Mouse (Mus musculus): Measurements from ENCODE around the gene Igfbp7. TPM values are rescaled to one million over a fixed set of nuclear protein-coding genes. Genes with fewer than 3 reads are reported as not detected.

Igfbp7 gene
- polyA plus RNA-seq, 1 experiment from 2014 or later: 49.8 TPM

DNA sequence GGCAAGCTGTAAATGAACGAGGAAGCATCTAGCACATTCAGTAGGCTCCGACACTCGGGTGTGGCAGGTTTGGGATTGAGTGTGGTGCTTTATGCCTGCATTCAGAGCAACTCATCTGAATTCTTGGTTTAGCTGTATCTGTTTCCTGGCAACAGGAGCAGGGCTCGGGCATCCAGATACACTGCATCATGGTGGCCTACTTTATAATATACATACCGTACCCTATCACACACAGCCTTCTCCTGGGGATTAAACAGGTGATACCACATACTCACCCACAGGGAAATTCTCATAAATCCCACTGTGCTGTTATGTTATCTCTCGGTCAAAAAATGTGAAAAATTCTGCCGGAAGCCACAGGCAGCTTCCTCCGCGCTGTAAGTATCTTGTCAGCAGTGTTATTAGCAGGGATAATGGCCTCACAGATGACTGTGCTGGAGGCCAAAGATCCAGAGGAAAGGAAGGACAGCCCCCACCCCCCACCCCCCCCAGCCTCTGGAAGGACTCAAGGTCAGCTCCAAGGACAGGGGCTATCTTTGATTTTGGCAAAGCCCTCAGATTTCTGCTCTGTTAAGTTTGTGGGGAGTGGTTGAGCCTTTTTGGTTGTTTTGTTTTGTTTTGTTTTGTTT lies 13.7 kb downstream of the Igfbp7 start:
- Histone ChIP-seq H3K27me3 (ENCODE audit: control insufficient read depth, insufficient read depth, low read length) (peaks cover 4% of the 10 kb centered on the region; the same call in 1 of the 2 replicates), H3K27ac (replicated peaks in 1 of 2; ENCODE audit: control insufficient read depth in 1 of 2, insufficient read depth in 1 of 2, low read depth in 2 of 2, low read length in 2 of 2) (no peak overlapping the region), H3K9me3 (ENCODE audit: control insufficient read depth, low read length) (no peaks in the 10 kb centered on the region), H3K4me1 (ENCODE audit: control insufficient read depth in 2 of 2, insufficient read depth in 2 of 2, low read length in 2 of 2) (peaks cover 11 to 13% of the 10 kb centered on the region in 2 experiments; a peak in 2 of 4 replicates), H3K4me3 (ENCODE audit: control insufficient read depth in 1 of 2, insufficient read depth in 1 of 2, low read depth in 1 of 2, low read length in 2 of 2) (no peak overlapping the region), H3K4me2 (ENCODE audit: low read length) (no peak overlapping the region), H3K36me3 (ENCODE audit: control insufficient read depth, insufficient read depth, low read length) (no peaks in the 10 kb centered on the region), H3K9ac (ENCODE audit: low read length) (no peak overlapping the region)
- no peak for ATAC-seq (ENCODE audit: insufficient number of reproducible peaks, insufficient read depth, low FRiP score, low read depth)
- 52% methylated on average over 9 of the region's 9 CpGs for WGBS

DNA sequence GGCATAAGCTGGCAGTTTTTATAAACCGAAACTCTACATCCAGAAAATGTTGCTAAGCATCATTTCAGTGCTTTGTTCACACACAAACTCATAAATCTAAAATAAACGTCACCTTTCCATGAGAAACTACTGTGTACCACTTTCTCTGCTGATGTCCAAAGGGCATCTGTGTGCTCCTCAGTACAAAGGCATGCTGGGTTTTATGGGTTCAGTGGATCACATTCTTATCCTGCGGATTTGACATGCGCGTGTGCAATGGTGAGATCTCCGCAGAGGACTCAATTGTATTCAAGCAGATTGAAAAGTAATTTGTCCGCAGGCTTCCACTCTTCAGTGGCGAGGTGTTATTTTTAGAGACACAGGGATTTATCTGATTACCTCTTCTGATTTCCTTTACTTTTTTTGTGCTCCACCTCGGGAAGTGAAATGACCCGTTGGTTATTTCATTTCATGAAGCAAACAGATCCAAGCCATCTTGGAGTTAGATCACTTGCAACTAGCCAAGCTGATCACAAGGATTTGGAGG lies 14.7 kb downstream of the Igfbp7 start:
- no peak for ATAC-seq (ENCODE audit: insufficient number of reproducible peaks, insufficient read depth, low FRiP score, low read depth)
- no peak overlapping the region for H3K4me2 ChIP-seq (ENCODE audit: low read length)
- no peak overlapping the region for H3K4me3 ChIP-seq (ENCODE audit: control insufficient read depth in 1 of 2, insufficient read depth in 1 of 2, low read depth in 1 of 2, low read length in 2 of 2)
- H3K36me3 ChIP-seq (ENCODE audit: control insufficient read depth, insufficient read depth, low read length): no peaks in the 10 kb centered on the region
- peaks cover 4% of the 10 kb centered on the region; the same call in 1 of the 2 replicates for H3K27me3 ChIP-seq (ENCODE audit: control insufficient read depth, insufficient read depth, low read length)
- 80% methylated on average over 10 of the region's 10 CpGs for WGBS
- H3K9ac ChIP-seq (ENCODE audit: low read length): no peak overlapping the region
- peaks cover 5 to 8% of the 10 kb centered on the region in 2 experiments; a peak in 2 of 4 replicates for H3K4me1 ChIP-seq (ENCODE audit: control insufficient read depth in 2 of 2, insufficient read depth in 2 of 2, low read length in 2 of 2)
- no peak overlapping the region for H3K27ac ChIP-seq (replicated peaks in 1 of 2; ENCODE audit: control insufficient read depth in 1 of 2, insufficient read depth in 1 of 2, low read depth in 2 of 2, low read length in 2 of 2)
- no peaks in the 10 kb centered on the region for H3K9me3 ChIP-seq (ENCODE audit: control insufficient read depth, low read length)

DNA sequence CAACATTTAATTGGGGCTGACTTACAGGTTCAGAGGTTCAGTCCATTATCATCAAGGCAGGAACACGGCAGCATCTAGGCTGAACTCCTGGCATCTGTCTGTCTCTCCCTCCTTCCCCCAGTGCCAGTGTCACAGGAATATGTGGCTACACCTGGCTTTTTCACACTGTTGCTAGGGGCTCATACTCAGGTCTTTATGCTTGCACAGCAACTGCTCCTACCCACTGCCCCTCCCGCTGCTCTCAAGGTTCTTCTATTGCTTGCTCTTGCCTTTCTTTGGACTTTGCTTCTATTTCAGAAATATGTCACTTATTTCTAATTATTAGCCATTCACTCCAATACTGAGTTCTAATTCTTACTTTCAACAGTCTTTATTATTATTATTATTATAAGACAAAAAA lies 17.6 kb downstream of the Igfbp7 start:
- WGBS: 82% methylated on average over 2 of the region's 2 CpGs
- Histone ChIP-seq H3K4me3 (ENCODE audit: control insufficient read depth in 1 of 2, insufficient read depth in 1 of 2, low read depth in 1 of 2, low read length in 2 of 2) (no peak overlapping the region), H3K4me2 (ENCODE audit: low read length) (no peak overlapping the region), H3K36me3 (ENCODE audit: control insufficient read depth, insufficient read depth, low read length) (no peaks in the 10 kb centered on the region), H3K27me3 (ENCODE audit: control insufficient read depth, insufficient read depth, low read length) (no peaks in the 10 kb centered on the region), H3K9ac (ENCODE audit: low read length) (no peak overlapping the region), H3K4me1 (ENCODE audit: control insufficient read depth in 2 of 2, insufficient read depth in 2 of 2, low read length in 2 of 2) (peaks cover 7 to 10% of the 10 kb centered on the region in 2 experiments; a peak in 3 of 4 replicates), H3K27ac (replicated peaks in 1 of 2; ENCODE audit: control insufficient read depth in 1 of 2, insufficient read depth in 1 of 2, low read depth in 2 of 2, low read length in 2 of 2) (no peak overlapping the region), H3K9me3 (ENCODE audit: control insufficient read depth, low read length) (no peaks in the 10 kb centered on the region)
- ATAC-seq (ENCODE audit: insufficient number of reproducible peaks, insufficient read depth, low FRiP score, low read depth): no peak

DNA sequence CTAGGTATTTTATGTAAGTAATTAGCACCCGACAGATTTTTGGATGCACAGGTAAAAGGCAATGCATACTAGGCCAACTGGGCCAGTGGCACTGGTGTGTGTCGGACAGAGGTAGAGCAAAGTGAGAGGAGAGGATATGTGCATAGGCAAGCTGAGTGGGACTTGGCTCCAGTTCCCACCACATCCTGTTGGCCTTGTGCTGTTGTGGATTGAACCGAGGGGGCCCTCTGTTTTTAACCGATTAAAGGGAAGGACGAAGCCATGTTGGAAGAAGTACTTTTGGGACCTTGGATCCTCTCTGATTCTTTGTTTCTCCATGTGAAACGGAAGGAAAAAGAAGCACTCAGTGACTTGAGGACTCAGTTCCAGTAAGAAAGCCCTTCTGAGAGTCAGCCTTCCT lies 19.5 kb downstream of the Igfbp7 start:
- ATAC-seq (ENCODE audit: insufficient number of reproducible peaks, insufficient read depth, low FRiP score, low read depth): no peak
- H3K4me3 ChIP-seq (ENCODE audit: control insufficient read depth in 1 of 2, insufficient read depth in 1 of 2, low read depth in 1 of 2, low read length in 2 of 2): no peak overlapping the region
- H3K4me1 ChIP-seq (ENCODE audit: control insufficient read depth in 2 of 2, insufficient read depth in 2 of 2, low read length in 2 of 2): peaks cover 12 to 14% of the 10 kb centered on the region in 2 experiments
- no peak overlapping the region for H3K27ac ChIP-seq (replicated peaks in 1 of 2; ENCODE audit: control insufficient read depth in 1 of 2, insufficient read depth in 1 of 2, low read depth in 2 of 2, low read length in 2 of 2)
- no peaks in the 10 kb centered on the region for H3K9me3 ChIP-seq (ENCODE audit: control insufficient read depth, low read length)
- 73% methylated on average over 6 of the region's 6 CpGs for whole genome bisulfite sequencing
- H3K4me2 ChIP-seq (ENCODE audit: low read length): no peak overlapping the region
- no peaks in the 10 kb centered on the region for H3K27me3 ChIP-seq (ENCODE audit: control insufficient read depth, insufficient read depth, low read length)
- H3K9ac ChIP-seq (ENCODE audit: low read length): no peak overlapping the region
- no peaks in the 10 kb centered on the region for H3K36me3 ChIP-seq (ENCODE audit: control insufficient read depth, insufficient read depth, low read length)

DNA sequence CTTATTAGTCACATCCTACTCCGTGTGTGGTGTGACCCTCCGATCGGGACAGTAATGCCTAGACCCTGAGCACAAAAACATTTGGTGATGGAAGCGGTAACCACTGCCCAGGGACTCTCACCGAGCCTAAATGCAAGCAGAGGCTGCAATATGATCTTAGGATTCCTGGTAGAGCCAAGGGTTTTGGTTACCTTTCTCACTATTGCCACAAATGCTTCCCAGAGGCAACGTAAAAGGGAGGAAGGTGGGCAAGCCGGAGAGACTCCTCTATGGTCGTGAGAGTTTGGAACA lies 20.5 kb downstream of the Igfbp7 start:
- Histone ChIP-seq H3K9ac (ENCODE audit: low read length) (no peak overlapping the region), H3K27ac (replicated peaks in 1 of 2; ENCODE audit: control insufficient read depth in 1 of 2, insufficient read depth in 1 of 2, low read depth in 2 of 2, low read length in 2 of 2) (no peak overlapping the region)
- WGBS: 68% methylated on average over 8 of the region's 8 CpGs

DNA sequence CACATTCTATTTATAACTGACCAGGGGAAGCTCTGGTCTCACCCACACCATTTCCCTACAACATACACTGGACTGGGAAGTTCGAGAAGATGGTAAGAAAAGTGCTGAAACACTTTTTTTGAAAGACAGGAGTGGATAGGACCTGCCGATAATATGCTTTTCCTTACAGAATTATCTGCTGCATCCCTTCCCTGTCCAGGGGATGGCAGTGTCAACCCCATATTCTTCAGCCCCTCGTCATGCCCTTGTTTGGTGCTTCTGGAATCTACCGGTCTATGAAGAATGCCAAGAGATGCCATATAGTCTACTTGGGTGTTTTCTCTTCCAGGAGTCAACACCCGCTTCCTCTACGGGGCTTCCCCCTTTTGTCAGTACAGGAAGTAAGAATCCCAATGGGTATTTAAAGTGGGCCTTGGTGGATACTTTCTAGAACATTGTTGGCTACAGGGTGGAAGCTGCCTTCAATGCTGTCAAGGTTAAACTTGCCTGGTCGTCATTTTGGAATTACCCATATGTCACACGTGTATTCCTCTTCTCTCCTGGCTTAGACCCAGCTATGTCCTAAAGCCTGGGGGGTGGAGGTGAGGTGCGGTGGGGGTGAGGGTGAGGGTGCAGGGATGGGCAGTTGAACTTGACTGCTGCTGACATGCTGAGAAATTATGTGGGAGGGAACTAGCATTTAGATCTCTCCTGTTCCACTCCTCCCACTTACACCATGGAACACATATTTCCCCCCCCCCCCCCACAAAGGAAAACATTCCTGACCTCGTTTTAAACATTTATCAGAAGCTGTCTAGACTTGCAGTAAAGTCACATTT lies 21.0 kb downstream of the Igfbp7 start:
- H3K9me3 ChIP-seq (ENCODE audit: control insufficient read depth, low read length): no peaks in the 10 kb centered on the region
- H3K4me2 ChIP-seq (ENCODE audit: low read length): no peak overlapping the region
- H3K9ac ChIP-seq (ENCODE audit: low read length): no peak overlapping the region
- no peaks in the 10 kb centered on the region for H3K36me3 ChIP-seq (ENCODE audit: control insufficient read depth, insufficient read depth, low read length)
- WGBS: 47% methylated on average over 10 of the region's 10 CpGs
- H3K27ac ChIP-seq (replicated peaks in 1 of 2; ENCODE audit: control insufficient read depth in 1 of 2, insufficient read depth in 1 of 2, low read depth in 2 of 2, low read length in 2 of 2): no peak overlapping the region
- no peak for ATAC-seq (ENCODE audit: insufficient number of reproducible peaks, insufficient read depth, low FRiP score, low read depth)
- no peaks in the 10 kb centered on the region for H3K27me3 ChIP-seq (ENCODE audit: control insufficient read depth, insufficient read depth, low read length)
- H3K4me1 ChIP-seq (ENCODE audit: control insufficient read depth in 2 of 2, insufficient read depth in 2 of 2, low read length in 2 of 2): peaks cover 12 to 14% of the 10 kb centered on the region in 2 experiments
- H3K4me3 ChIP-seq (ENCODE audit: control insufficient read depth in 1 of 2, insufficient read depth in 1 of 2, low read depth in 1 of 2, low read length in 2 of 2): no peak overlapping the region

More for the DNA sequence above, 20.5 kb downstream of the Igfbp7 start:
- no peak for ATAC-seq (ENCODE audit: insufficient number of reproducible peaks, insufficient read depth, low FRiP score, low read depth)
- H3K4me2 ChIP-seq (ENCODE audit: low read length): no peak overlapping the region
- no peak overlapping the region for H3K4me3 ChIP-seq (ENCODE audit: control insufficient read depth in 1 of 2, insufficient read depth in 1 of 2, low read depth in 1 of 2, low read length in 2 of 2)
- no peaks in the 10 kb centered on the region for H3K9me3 ChIP-seq (ENCODE audit: control insufficient read depth, low read length)
- no peaks in the 10 kb centered on the region for H3K27me3 ChIP-seq (ENCODE audit: control insufficient read depth, insufficient read depth, low read length)
- no peaks in the 10 kb centered on the region for H3K36me3 ChIP-seq (ENCODE audit: control insufficient read depth, insufficient read depth, low read length)
- peaks cover 12 to 14% of the 10 kb centered on the region in 2 experiments for H3K4me1 ChIP-seq (ENCODE audit: control insufficient read depth in 2 of 2, insufficient read depth in 2 of 2, low read length in 2 of 2)

DNA sequence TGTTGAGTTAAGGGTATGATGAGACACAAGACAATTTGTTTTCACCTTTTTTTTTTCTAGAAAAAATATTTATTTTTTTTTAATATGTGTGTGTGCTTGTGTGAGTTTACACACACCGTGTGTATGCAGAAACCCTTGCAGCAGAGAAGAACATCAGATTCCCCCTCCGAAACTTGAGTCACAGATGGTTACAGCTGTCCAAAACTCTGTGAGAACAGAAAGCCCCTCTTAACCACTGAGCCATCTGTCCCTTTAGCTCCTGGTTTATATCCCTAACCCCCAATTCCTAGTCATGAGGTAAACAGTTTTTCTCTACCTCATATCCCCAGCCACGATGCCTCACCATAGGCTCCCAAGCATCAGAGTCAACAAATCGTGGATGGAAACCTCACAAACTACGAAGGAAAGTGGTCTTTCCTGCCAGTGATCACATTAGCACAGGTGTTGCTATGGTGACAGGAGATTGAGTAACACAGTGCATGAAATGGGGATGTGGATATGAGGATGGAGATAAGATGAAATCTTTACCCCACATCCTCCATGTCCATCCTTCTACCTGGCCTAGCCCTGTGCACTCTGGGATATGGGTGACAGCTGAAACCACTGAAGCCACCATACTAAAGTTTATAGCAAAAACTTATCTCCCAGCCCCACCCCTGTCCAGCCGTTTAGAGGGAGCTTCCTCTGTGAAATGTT lies 21.8 kb downstream of the Igfbp7 start:
- 68% methylated on average over 6 of the region's 6 CpGs for WGBS
- no peak overlapping the region for H3K9ac ChIP-seq (ENCODE audit: low read length)
- no peak for ATAC-seq (ENCODE audit: insufficient number of reproducible peaks, insufficient read depth, low FRiP score, low read depth)
- H3K36me3 ChIP-seq (ENCODE audit: control insufficient read depth, insufficient read depth, low read length): no peaks in the 10 kb centered on the region
- no peaks in the 10 kb centered on the region for H3K27me3 ChIP-seq (ENCODE audit: control insufficient read depth, insufficient read depth, low read length)
- H3K4me3 ChIP-seq (ENCODE audit: control insufficient read depth in 1 of 2, insufficient read depth in 1 of 2, low read depth in 1 of 2, low read length in 2 of 2): no peak overlapping the region
- peaks cover 12 to 14% of the 10 kb centered on the region in 2 experiments for H3K4me1 ChIP-seq (ENCODE audit: control insufficient read depth in 2 of 2, insufficient read depth in 2 of 2, low read length in 2 of 2)
- no peak overlapping the region for H3K4me2 ChIP-seq (ENCODE audit: low read length)
- no peak overlapping the region for H3K27ac ChIP-seq (replicated peaks in 1 of 2; ENCODE audit: control insufficient read depth in 1 of 2, insufficient read depth in 1 of 2, low read depth in 2 of 2, low read length in 2 of 2)
- H3K9me3 ChIP-seq (ENCODE audit: control insufficient read depth, low read length): no peaks in the 10 kb centered on the region
